Mouse (Mus musculus): ENCODE results near the gene Med17. TPM values are rescaled to one million over a fixed set of nuclear protein-coding genes. Genes with fewer than 3 reads are reported as not detected.

Gene Med17
- total RNA-seq, 2 experiments from 2014 or later, result 29.5 to 33.3 TPM

DNA sequence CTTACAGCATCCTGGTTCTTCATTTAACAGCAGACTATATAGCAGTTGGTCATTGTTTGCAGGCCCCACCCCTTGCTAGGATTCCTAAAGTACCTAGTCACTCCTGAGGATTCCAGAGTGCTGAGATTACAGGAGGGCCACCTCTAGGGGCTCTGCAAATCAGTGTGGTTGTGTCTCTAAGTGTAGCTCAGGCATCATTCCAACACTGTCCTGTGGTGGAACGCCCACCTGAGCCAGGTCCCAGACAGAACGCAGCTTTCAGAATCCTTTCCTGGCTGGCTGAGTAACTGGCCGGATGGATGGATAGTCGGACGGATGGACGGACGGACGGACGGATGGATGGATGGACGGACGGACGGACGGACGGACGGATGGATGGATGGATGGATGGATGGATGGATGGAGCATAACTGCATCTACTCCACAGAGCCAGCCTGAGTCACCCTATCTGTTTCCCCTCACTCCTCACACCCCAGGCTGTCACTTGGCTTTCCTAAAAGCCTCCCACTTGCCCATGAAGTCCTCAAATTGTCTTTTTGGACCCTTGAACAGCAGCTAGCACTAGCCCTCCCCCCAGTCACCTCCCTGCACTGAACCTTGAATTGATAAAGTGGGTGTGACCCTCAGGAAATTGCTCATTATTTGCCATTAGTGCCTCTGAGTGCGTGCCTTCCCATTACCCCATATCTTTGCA is 41.3 kb downstream of the Med17 start:
- DNase-seq (ENCODE audit: low spot score in 2 of 2), result peak in 1 of 2 experiments; percentile 6

- DNase-seq (ENCODE audit: low spot score in 2 of 2), result no peak
Observed at GRCm38 (mm10) chr9:15237516-15238296, 42.0 kb downstream of the Med17 start.

DNA sequence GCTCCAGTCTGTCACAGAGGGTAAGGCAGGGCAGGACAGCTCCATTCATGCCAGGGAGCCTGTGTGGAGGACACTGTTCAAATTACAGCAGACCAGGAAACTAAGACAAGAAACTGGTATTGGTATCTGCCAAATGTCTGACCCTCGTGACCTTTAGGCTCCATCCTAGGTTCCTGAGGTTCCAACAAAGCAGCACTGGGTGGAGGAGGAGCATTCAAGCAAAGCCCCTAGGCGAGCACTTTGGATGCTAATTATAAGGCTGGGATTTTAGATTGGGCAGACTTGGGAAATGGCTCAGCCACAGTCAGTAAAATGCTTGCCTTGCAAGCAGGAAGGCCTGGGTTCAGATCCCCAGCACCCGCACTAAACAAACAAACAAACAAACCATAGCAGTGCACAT is 43.7 kb downstream of the Med17 start:
- DNase-seq (ENCODE audit: low spot score in 2 of 2), result no peak

DNA sequence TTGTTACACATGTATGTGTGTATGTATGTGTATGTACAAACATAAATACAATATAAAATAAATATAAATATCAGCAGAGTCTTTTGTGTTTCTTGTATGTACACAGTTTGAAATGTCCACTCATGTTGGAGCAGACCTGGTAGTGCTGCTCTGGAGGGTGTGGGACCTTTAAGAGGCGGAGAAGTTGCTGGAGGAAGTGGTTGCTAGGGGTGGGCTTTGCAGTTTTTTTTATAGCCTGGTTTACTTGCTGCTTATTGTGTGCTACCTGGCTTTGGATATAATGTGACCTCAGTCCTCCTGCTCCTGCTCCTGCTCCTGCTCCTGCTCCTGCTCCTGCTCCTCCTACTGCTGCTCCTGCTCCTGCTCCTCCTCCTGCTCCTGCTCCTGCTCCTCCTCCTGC is 46.1 kb downstream of the Med17 start:
- no peak for DNase-seq (ENCODE audit: low spot score in 2 of 2)

GRCm38 (mm10) chr9:15232445-15232844 is 47.3 kb downstream of the Med17 start:
- DNase-seq (ENCODE audit: low spot score in 2 of 2), result no peak

GRCm38 (mm10) chr9:15224912-15225311 is 54.8 kb downstream of the Med17 start:
- DNase-seq (ENCODE audit: low spot score in 2 of 2), result no peak

GRCm38 (mm10) chr9:15213695-15214094 is 66.0 kb downstream of the Med17 start:
- DNase-seq (ENCODE audit: low spot score in 2 of 2), result no peak

DNA sequence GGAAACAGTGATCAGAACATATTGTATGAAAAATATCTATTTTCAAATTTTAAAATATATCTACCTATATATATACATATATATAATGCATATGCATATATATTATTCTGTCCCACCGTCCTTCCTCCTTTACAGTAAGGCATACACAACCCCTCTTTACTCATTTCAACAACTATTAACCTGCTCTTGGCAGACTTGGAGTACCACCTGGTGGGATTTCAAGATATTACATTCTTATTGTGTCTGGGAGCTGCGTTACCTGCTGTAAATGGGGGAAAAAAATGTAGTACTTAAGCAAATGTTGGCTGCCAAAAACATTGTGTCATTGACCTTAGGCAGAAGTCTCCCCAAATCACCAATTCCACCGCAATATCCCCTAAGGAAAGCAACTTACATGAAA is 67.9 kb downstream of the Med17 start:
- peak; percentile 13 to 20 for DNase-seq (ENCODE audit: low spot score in 2 of 2)

Small RNA genes within 50 kb of the gene (microRNA-seq; reads per million reads assigned to microRNA genes)
- gene Gm49349 (0 reads per million in 2 experiments), gene mmu-mir-7650 (0 reads per million in 2 experiments)

Other genes with a start within 250 kb of the Med17 start
- 10 to 100 TPM; 67.9 to 68.7 TPM for gene Panx1, start 234.5 kb downstream of the Med17 start, total RNA-seq (2021)
- not detected for gene Hephl1, start 167.8 kb downstream of the Med17 start, total RNA-seq (2021)
- gene Vstm5, start 40.9 kb downstream of the Med17 start, total RNA-seq (2021), result 1 to 10 TPM; 7.0 to 7.2 TPM
- 10 to 100 TPM; 41.4 to 42.6 TPM for gene Taf1d, start 26.3 kb upstream of the Med17 start, total RNA-seq (2021)
- gene 4931406C07Rik, start 26.5 kb upstream of the Med17 start, total RNA-seq (2021), result 10 to 100 TPM; 28.3 to 31.2 TPM
- 10 to 100 TPM; 26.5 to 26.9 TPM for gene Cep295, start 77.9 kb upstream of the Med17 start, total RNA-seq (2021)
- 1 to 10 TPM; 5.5 to 8.7 TPM for gene Smco4, start 213.5 kb upstream of the Med17 start, total RNA-seq (2021)